8 mouse cellular contexts compared by ENCODE assay signal in the genomic region with DNA sequence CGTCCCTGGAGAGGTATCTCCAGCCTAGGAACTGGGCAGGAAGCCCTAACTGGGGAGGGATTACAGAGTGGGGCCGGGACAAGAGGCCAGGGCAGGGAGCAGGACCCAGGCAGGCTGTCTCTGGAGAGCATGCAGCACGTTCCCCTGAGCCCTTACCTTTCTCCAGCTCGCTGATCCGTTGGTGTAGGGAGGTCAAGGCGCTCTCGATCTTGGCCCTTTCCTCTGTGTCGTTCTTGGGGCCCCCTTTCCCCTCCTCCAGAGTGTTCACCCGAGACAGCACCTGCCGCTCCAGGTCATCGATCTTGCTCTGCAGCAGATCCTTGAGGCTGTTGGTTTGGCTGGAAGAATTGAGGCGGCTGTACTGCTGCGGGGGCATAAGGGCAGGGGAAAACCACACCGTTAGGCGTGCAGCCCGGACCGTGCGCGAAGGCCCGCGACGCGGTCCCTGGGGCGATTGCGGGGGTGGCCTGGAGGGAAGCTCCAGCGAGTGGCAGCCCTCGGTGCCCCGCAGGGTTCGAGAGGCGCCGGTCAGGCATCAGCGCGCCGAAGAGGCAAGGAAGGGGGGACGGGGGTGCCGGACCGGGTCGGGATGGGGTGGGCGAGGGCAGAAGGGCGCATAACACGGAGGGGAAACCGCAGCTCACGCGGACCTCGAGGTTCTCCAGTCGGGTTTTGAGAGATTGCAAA. TPM values are rescaled to one million over a fixed set of nuclear protein-coding genes. Genes with fewer than 3 reads are reported as not detected.
A peak's percentile ranks its signal among the peaks of the same experiment; 100 is the strongest.
DNase-seq lines count a peak whose midpoint lies in the region; ATAC-seq and TF ChIP-seq lines count a peak whose summit lies in the region.

No protein-coding gene starts in this region.

- peaks cover 72% of the 10 kb centered on the region for H3K27me3 ChIP-seq in lung, embryonic 14.5 days (ENCODE audit: insufficient read depth, low read length)
- H3K27me3 ChIP-seq in cerebellum, adult 2 months (ENCODE audit: control insufficient read depth, insufficient read depth, low read length): no peaks in the 10 kb centered on the region
- H3K27me3 ChIP-seq in limb, embryonic 11.5 days (ENCODE audit: control insufficient read depth, insufficient read depth, low read length): peaks cover 73% of the 10 kb centered on the region
- H3K27me3 ChIP-seq in small intestine, adult 2 months (ENCODE audit: control insufficient read depth, insufficient read depth, low read length): peaks cover 61% of the 10 kb centered on the region

- peak overlapping the region; percentile 54 for H3K4me3 ChIP-seq in lung, embryonic 14.5 days (ENCODE audit: low read depth, low read length)
- peak overlapping the region; percentile 98 for H3K4me3 ChIP-seq in cerebellum, adult 2 months (replicated peaks; ENCODE audit: insufficient read depth, low read depth, low read length)
- peak overlapping the region; percentile 53 for H3K4me3 ChIP-seq in limb, embryonic 11.5 days (ENCODE audit: low read depth, low read length)
- H3K4me3 ChIP-seq in small intestine, adult 2 months (ENCODE audit: low read depth, low read length): peak overlapping the region; percentile 62

- DNase-seq in lung, embryonic 14.5 days: no peak
- no peak for DNase-seq in lung, postnatal 4 days
- DNase-seq in cerebellum, adult 2 months: peak; percentile 74
- DNase-seq in gastrocnemius, postnatal 25 days: peak; percentile 31
- peak; percentile 48 for DNase-seq in limb, embryonic 11.5 days (ENCODE audit: low spot score)
- DNase-seq in layer of hippocampus, adult 9-11 months: no peak
- no peak for DNase-seq in spleen, adult 18-20 months

- no peak for ATAC-seq in lung, embryonic 14.5 days (ENCODE audit: insufficient read depth)
- no peak for ATAC-seq in limb, embryonic 11.5 days (ENCODE audit: insufficient number of reproducible peaks, low FRiP score, low TSS enrichment, low read depth)

- H3K27ac ChIP-seq in lung, embryonic 14.5 days (ENCODE audit: low read depth): no peak overlapping the region
- peak overlapping the region; percentile 95 for H3K27ac ChIP-seq in cerebellum, adult 2 months (ENCODE audit: insufficient read depth, low read length)
- H3K27ac ChIP-seq in limb, embryonic 11.5 days (replicated peaks; ENCODE audit: low read depth, low read length): no peak overlapping the region
- H3K27ac ChIP-seq in small intestine, adult 2 months (ENCODE audit: insufficient read depth, low read depth, low read length): no peak overlapping the region

- H3K9ac ChIP-seq in lung, embryonic 14.5 days: peak overlapping the region; percentile 54
- H3K9ac ChIP-seq in limb, embryonic 11.5 days (ENCODE audit: low read length): peak overlapping the region; percentile 57; the same call in 1 of the 2 replicates

- no peak for TF ChIP-seq POLR2A in cerebellum, adult 2 months (IDR thresholded peaks at IDR 0.05; ENCODE audit: borderline replicate concordance, insufficient read depth, low read length)
- TF ChIP-seq POLR2A in small intestine, adult 2 months (IDR thresholded peaks at IDR 0.05; ENCODE audit: low read depth, low read length): no peak

- H3K4me2 ChIP-seq in lung, embryonic 14.5 days: peak overlapping the region; percentile 98
- H3K4me2 ChIP-seq in limb, embryonic 11.5 days (ENCODE audit: low read depth, severe bottlenecking): peak overlapping the region; percentile 94

- H3K36me3 ChIP-seq in lung, embryonic 14.5 days (ENCODE audit: insufficient read depth): no peaks in the 10 kb centered on the region
- no peaks in the 10 kb centered on the region for H3K36me3 ChIP-seq in limb, embryonic 11.5 days (ENCODE audit: control insufficient read depth, insufficient read depth, low read length)
- H3K36me3 ChIP-seq in small intestine, adult 2 months (ENCODE audit: control insufficient read depth, insufficient read depth, low read length): no peaks in the 10 kb centered on the region

- H3K9me3 ChIP-seq in lung, embryonic 14.5 days (ENCODE audit: low read depth, low read length): no peaks in the 10 kb centered on the region
- H3K9me3 ChIP-seq in limb, embryonic 11.5 days (ENCODE audit: control insufficient read depth, low read length): no peaks in the 10 kb centered on the region

- WGBS in lung, embryonic 14.5 days: under 1% methylated on average over 46 of the region's 46 CpGs
- WGBS in cerebellum, adult 2 months: under 1% methylated on average over 45 of the region's 46 CpGs
- WGBS in limb, embryonic 11.5 days: under 1% methylated on average over 46 of the region's 46 CpGs
- 1% methylated on average over 46 of the region's 46 CpGs for WGBS in small intestine, adult 2 months

- peaks cover 15% of the 10 kb centered on the region for H3K4me1 ChIP-seq in lung, embryonic 14.5 days (ENCODE audit: insufficient read depth)
- H3K4me1 ChIP-seq in cerebellum, adult 2 months (ENCODE audit: control insufficient read depth, insufficient read depth, low read length): peaks cover 29% of the 10 kb centered on the region
- H3K4me1 ChIP-seq in limb, embryonic 11.5 days (ENCODE audit: control insufficient read depth, insufficient read depth, low read length): peaks cover 26% of the 10 kb centered on the region
- peaks cover 19% of the 10 kb centered on the region for H3K4me1 ChIP-seq in small intestine, adult 2 months (ENCODE audit: control insufficient read depth, insufficient read depth, insufficient read length, low read length)

- TF ChIP-seq CTCF in lung, embryonic 14.5 days (IDR thresholded peaks at IDR 0.05; ENCODE audit: low read depth): no peak
- no peak for TF ChIP-seq CTCF in cerebellum, adult 2 months (IDR thresholded peaks at IDR 0.05; ENCODE audit: borderline replicate concordance, insufficient read depth, low read depth, low read length)
- no peak for TF ChIP-seq CTCF in small intestine, adult 2 months (IDR thresholded peaks at IDR 0.05; ENCODE audit: extremely low read depth, insufficient read length, insufficient replicate concordance, low read depth, low read length)

RNA-seq across cellular contexts. Expression of a gene that starts 0.9 kb away (rescaled TPM):
- polyA plus RNA-seq in lung, embryonic 14.5 days (2014; fragmentation: Nextera tagmentation; extraction: Ambion mirVana): 1.3 and 1.4 TPM in 2 replicates
- polyA plus RNA-seq in cerebellum, adult 2 months (2012; rRNA removed): 200 and 249 TPM in 2 replicates
- under 1 TPM; 0.08 to 0.19 TPM for total RNA-seq in gastrocnemius, postnatal 25 days (2021)
- 0.29 and 0.60 TPM in 2 replicates for polyA plus RNA-seq in limb, embryonic 11.5 days (2014; fragmentation: Nextera tagmentation; extraction: Ambion mirVana)
- polyA plus RNA-seq in small intestine, adult 2 months (2012; rRNA removed): 0.49 and 1.0 TPM in 2 replicates

RNA-seq across cellular contexts. Expression of a gene that starts 55.5 kb away (rescaled TPM):
- polyA plus RNA-seq in lung, embryonic 14.5 days (2014; fragmentation: Nextera tagmentation; extraction: Ambion mirVana): 17.4 and 17.7 TPM in 2 replicates
- 15.4 and 16.4 TPM in 2 replicates for polyA plus RNA-seq in cerebellum, adult 2 months (2012; rRNA removed)
- total RNA-seq in gastrocnemius, postnatal 25 days (2021): 1 to 10 TPM; 3.9 to 4.8 TPM
- polyA plus RNA-seq in limb, embryonic 11.5 days (2014; fragmentation: Nextera tagmentation; extraction: Ambion mirVana): 16.5 and 17.8 TPM in 2 replicates
- polyA plus RNA-seq in small intestine, adult 2 months (2012; rRNA removed): 9.6 and 18.1 TPM in 2 replicates

RNA-seq across cellular contexts. Expression of a gene that starts 56.1 kb away (rescaled TPM):
- 14.6 TPM in 2 replicates for polyA plus RNA-seq in lung, embryonic 14.5 days (2014; fragmentation: Nextera tagmentation; extraction: Ambion mirVana)
- polyA plus RNA-seq in cerebellum, adult 2 months (2012; rRNA removed): 43.6 and 45.0 TPM in 2 replicates
- 10 to 100 TPM; 23.7 to 24.8 TPM for total RNA-seq in gastrocnemius, postnatal 25 days (2021)
- 13.8 and 16.2 TPM in 2 replicates for polyA plus RNA-seq in limb, embryonic 11.5 days (2014; fragmentation: Nextera tagmentation; extraction: Ambion mirVana)
- 15.7 and 26.8 TPM in 2 replicates for polyA plus RNA-seq in small intestine, adult 2 months (2012; rRNA removed)

Comparison
In these comparisons a context has a peak if more than half of its experiments do, and no peak if none do; other contexts are left out.
1. DNase-seq: peak in cerebellum, adult 2 months (2 of 2), gastrocnemius, postnatal 25 days (single experiment) and limb, embryonic 11.5 days (single experiment); none in lung, embryonic 14.5 days (single experiment), lung, postnatal 4 days (0 of 2), layer of hippocampus, adult 9-11 months (single experiment) and spleen, adult 18-20 months (0 of 2).
2. RNA of a gene that starts 0.9 kb away (polyA plus RNA-seq): 200 to 249 TPM in cerebellum, adult 2 months; 1.3 to 1.4 TPM in lung, embryonic 14.5 days, 0.49 to 1.0 TPM in small intestine, adult 2 months and 0.29 to 0.60 TPM in limb, embryonic 11.5 days; every median in the first group is over 10 times any median in the second.
3. Peak in every context shown above with its lines, with median percentiles within 50 percentile points of each other: H3K4me3 ChIP-seq.